Mouse (Mus musculus): ENCODE data around the gene Mipol1. TPM values are rescaled to one million over a fixed set of nuclear protein-coding genes. Genes with fewer than 3 reads are reported as not detected.
A peak's percentile ranks its signal among the peaks of the same experiment; 100 is the strongest.
"Not testable (repeated sequence)": the region's sequence is repeated elsewhere in the genome, so short reads cannot be mapped to it uniquely, and the experiment has no call there.

Mipol1 gene
- 10.7 and 13.1 TPM in 2 replicates for total RNA-seq (2021)
- long read RNA-seq, transcript Mipol1-201 (11 exons, 2,117 nt), result major isoform, 8 of 12 reads
- long read RNA-seq, partial matches to known transcripts, result 0 of 12 reads
- long read RNA-seq, other reads (novel, unspliced or antisense), result 3 of 12 reads

DNA sequence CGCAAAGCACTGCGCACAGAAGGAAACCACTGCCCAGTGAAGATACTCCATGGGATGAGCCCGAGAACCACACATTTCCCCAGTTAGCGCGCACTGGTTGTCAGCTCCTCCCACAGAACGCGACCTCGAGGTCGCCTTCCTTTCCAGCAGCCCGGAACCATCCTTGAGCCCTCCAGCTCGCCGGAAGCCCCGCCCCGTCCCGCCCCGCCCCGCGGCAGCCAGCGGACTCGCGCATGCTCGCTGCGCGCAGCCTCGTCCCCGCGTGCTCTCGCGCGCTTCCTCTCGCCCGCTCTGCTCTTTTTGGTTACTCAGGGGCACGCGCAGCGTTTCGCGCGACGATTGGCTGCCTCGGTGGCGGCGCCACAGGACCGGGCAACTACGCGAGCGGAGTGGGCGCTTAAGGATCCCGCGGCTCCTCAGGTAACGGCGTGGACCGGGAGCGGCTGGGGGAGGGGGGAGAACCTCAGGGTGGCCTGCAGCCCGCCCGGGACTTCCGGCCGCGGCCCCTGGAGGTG is at the start of gene Mipol1, which contains the start of gene Prps1l3:
Gene Mipol1 (plus strand): TSS at position 236 of the 515 bp plus-strand sequence.
Gene Prps1l3 (plus strand): TSS at position 221 of the 515 bp plus-strand sequence.
- peak; percentile 88 for DNase-seq

DNA sequence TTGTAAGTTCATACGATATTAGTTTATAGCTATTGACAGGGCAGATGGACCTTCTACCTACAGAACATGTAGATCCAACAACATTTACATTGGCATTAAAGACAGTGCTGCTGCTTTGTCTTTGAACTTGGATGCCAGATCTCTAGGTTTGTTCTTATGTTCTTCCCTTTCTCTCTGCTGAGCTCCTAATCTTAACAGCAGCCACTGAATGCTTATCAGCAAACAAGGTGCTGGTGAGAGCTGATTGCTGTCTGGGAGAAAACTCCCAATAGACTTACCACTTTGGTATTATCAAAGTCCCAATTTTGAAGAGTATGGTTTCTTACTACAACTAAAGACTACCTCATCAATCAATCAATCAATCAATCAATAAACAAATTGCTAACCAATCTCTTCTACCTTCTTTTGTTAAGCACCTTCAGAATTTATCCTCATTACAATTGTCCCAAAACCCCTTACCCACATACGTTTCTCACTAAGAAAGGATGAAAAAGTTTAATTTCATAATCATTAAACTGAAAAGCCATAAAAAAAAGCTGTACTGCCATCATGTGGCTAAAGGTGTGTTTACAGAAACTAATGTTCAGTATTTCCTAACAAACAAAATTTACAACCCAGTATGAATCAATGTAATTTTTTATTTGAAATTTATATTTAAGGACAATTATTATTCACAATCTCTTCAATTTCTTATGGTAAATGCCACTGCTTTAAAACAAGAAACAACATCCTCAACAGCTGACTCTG is 45.7 kb upstream of the Mipol1 start:
- no peak for DNase-seq

DNA sequence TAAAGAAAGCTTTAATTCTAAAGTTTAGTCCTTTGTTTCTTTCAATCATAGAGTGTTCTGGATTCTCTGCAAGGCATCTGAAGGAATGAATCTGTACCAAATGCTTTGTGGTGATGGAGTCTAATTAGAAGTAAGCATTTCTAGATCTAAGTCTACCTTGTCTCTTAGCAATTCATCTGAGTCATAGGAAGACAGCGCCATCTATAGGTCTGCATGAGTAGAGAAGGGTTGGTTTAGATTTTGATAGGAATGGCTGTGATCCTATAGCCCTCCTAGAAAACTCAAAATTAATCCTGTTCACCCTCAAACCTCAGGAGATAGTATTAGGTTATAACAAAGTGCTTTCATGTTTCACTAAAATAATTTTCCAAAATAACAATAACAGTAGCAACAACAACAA is 44.8 kb upstream of the Mipol1 start:
- DNase-seq, result no peak

DNA sequence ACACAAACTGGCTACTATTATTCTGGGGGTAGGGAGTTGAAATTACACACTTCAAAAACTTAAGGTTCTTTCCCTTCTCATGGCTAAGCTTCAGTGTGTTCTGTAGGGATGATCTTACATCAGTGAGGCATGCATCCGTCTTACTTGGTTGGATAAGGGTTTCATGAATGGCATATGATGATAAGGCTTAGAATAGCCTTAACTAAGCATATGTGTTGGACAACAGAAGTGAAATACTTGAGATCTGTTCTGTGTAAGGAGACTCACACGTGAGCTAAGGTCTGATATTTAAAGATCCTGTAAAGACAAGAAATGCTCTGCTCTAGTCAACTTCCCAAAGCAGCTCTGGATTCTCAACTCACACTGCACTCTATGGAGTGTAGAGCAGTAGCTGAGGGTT is 44.1 kb upstream of the Mipol1 start:
- no peak for DNase-seq

DNA sequence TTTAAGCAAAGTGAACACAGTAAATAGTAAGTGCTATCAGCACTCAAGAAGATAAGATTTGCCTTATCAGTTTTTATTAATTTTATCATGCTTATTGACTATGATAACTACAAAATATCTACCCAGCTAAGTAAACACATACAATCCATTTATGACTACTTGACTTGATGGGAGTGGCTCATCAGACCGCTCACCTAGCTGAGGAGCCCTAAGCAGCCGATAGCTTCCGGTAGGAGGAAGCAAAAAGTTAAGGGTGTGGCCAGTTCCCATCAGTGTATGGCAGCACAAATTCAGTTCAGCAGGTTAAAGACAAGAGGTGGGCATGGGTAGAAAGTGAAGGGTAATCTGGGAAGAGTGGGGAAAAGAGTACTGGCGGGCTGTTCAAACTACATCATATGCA is 43.2 kb upstream of the Mipol1 start:
- DNase-seq, result no peak

DNA sequence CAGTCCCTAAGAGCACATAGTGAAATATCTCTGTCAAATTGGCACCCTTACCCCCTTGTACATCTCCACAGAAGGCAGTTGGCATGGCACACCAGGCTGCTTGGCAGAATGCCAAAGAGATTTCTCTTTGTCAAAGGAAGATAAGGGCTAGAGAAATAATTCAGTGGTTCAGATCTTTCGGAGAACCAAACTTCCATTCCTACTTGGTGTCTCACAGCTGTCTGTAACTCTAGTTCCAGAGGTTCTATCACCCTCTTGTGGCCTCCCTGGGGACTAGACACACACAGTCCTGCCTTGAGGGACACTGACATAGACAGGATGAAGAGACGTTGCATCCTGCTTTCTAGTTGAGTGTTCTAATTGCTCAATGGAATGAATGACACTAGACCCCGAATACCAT is 35.6 kb upstream of the Mipol1 start:
- DNase-seq, result peak; percentile 38

DNA sequence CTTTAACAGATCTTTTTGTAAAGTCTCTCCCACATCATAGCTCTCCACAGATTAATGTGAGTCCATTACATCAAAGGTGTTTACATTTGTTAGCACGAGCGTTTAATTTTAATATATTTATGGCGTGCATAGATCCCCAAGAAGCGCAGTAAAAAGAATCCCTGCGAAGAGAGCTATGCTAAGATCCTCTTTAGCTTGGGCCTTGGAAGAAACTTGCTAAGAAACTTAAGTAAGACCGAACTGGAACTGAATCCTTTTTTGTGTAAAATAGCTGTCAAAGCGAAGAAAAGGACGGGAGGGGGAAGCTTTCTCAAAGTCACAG is 34.0 kb upstream of the Mipol1 start:
- DNase-seq, result no peak

DNA sequence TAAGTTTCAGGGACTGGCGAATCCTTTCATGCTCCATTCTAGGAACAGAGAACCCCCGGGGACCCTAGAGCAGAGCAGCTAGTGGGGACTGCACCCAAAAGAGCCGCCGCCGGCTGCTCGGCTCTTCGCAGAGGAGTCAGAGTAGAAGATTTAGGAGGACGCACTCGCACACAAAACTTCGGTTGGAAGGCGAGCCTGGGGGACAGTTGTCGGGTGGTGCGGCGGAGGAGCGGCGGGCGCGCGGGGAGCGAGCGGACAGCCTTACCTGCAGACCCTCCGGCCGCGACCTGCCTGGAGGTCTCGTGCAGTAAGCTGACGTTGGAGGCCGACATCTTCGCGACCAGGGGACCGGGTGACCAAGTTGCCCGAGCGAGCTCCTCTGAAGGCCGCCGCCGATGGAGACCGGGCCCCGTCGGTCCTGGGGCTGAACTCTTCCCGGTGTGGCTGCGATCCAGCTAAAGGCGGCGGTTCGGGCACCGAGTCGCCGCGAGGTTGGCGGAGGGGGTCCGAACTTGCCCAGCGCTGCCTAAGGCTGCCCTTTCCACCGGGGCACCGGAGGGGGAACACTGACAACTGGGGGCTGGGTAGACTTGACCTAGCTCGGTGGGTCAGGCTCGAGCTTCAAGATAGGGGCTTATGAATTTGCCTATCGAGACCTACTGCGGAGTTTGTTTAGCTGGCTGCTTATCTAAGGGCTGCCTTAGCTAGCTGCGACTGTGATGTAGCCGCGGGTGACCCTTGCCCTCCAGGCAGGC is 33.4 kb upstream of the Mipol1 start:
- DNase-seq, result peak; percentile 53

DNA sequence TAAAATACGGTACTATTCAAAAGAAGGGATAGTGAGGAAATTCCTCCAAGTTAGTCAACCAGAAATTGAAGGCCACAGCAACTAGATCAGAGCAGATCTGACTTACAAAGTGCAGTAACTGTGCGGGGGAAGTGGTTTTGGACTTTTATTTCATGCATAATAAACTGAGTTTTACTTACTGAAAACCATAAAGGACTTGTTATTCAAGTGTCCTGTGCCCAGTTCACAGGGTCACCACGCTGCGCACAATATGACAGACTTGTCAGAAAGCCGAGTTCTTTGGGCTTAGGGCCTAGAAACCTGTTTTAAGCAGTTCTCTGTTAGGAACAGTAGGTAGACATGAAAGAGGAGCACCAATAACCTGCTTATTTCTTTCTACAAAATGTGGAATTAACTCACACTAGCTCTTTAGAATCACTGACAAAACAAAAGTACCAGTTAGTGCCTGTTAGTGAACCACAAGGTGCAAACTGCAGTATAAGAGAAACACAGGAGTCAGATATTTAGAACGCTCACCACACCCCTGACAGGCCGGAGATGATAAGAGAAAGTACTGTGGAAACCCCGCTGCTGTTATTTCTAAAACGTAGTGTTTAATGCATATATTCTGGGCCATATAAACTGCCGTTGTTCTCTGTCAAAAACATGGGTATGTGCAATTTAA is 32.7 kb upstream of the Mipol1 start, which contains the start of gene Slc25a21:
Gene Slc25a21 (minus strand): TSS at position 110 of the 664 bp plus-strand sequence.
- no peak for DNase-seq

DNA sequence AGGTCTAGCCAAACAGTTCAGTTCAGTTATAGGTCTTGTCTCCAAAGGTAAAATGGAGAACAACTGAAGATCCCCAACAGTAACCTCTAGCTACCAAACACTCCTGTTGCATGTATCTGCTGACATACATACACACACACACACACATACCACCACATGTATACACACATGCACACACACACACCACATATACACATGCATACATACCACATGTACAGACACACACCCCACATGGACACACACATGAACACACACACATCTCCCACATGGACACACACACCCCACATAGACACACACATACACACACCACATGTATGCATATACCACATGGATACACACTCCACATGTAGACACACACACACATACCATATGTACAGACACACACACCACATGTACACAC is 32.0 kb upstream of the Mipol1 start:
- no peak for DNase-seq

DNA sequence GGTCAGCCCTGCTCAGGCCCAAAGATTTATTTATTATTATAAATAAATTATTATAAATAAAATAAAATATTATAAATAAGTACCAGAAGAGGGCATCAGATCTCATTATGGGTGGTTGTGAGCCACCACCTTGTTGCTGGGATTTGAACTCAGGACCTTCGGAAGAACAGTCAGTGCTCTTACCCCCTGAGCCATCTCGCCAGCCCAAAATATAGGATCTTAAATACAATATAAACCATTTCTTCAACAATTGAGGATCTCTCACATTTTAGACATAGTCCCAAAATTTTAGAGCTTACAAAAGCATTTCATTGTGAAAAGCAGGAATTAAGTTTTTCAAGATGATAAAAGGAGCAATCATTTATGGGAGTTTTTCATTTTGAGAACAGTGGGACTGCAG is 30.8 kb upstream of the Mipol1 start:
- DNase-seq, result no peak

DNA sequence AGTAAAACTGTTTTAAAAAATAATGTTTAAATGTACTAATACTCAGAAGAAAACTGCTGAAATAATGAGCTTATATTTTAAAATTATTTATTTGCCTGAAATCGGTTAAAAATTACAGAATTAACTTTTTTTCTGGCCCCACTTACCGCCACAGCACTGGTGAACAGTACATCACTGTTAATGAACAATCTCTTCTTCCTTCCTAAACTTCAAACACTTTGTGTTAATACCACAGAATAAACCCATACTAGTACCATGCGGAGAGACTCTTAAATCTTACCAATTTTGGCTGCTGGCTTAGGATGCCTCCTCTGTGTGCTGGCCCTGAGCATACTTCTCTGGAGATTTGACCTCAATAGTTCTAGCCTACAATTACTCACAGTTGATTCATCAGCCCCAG is 28.3 kb upstream of the Mipol1 start:
- no peak for DNase-seq

DNA sequence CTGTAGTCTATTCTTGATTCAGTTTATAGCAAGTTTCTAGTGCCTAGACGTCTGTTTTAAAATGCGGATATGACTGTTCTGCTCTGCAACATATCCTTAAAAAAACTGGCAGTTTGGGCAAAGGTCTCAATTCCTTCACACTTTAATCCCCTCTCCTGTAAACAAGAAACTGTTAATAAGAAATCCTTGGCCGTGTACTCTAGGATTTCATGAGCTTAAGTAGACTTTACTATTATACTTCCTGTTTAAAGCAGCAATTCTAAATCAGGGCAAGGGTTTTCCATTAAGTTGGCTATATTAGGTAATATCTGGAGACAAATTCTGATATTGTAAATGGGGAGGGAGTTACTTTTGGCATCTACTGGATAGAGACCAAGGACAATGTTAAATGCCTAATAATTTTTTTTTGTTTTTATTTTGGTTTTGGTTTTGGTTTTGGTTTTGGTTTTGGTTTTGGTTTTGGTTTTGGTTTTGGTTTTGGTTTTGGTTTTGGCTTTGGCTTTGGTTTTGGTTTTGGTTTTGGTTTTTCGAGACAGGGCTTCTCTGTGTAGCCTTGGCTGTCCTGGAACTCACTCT is 25.9 kb upstream of the Mipol1 start:
- no peak for DNase-seq

DNA sequence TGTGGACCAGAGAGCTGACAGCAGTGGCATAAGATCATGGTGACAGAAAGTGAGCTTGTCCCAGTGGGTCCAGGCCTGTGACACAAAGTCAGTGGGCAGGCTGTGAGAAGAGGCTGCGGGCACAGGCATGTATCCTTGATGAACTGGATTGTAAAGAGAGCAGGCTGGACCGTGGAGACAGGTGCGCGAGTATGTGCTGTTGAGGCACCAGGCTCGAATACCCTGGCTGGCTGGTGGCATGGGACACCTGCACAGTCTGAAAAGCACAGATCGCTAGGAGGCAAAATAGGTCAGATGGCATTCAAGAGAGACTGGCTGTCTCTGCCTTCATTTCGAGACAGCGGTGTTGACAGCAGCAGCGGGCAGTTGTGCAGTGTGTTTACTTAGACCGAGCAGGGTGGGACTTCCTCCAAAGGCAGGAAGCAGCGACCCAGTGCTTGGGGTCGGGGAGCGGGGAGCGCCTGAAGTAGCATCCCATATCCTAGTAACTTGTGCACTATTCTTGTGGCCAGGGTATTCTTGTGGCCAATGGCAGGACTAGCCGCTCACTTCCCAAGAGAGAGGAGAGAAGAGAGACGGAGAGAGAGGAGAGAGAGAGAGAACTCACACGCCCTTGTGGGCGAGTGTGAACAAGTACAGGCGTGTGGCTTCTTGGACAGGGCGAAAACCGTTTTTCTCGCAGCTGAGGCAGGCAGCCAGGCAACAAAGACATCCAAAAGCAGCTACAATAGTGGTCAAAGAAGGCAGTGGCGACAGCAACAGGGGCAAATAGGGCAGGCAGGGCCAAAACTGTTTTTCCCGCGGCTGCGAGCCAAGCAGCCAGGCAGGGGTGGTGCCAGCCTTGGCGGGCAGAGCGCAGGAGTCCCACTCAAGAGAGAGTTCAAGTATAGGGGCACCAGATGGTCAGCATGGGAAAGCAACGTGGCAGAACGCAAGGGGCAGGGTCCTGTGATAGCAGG is 18.6 kb upstream of the Mipol1 start:
- peak; percentile 51 for DNase-seq

DNA sequence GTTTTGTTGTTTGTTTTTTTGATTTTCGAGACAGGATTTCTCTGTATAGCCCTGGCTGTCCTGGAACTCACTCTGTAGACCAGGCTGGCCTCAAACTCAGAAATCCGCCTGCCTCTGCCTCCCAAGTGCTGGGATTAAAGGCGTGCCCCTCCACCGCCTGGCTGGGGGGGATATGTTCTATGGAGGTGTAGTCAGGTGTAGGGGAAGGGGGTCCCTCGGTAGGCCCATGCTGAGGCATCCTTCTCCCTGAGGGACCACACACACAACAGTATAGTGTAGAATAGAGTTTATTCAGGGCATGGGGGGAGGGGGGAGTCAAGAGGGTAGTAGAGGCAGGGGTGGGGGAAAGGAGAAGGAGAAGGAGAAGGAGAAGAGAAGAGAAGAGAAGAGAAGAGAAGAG is 17.8 kb upstream of the Mipol1 start:
- not testable (repeated sequence) for DNase-seq

DNA sequence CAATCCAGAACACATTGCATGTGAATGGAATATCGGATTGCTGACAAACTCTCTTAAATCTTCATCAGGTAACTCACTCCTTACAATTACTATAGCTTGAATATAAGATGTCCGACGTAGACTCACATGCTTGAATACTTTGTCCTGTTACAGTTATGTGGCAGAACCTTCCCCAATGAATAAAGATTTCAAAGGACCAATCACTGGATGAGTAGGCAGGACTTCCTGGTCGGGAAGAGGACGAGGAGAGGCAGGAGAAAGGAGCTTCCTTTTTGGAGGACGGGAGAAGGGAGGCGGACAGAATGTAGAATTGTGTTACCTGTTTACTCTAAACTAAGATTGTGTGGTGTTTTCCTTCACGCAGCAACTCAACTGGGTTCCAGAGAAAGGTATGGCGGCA is 3.8 kb upstream of the Mipol1 start:
- no peak for DNase-seq

DNA sequence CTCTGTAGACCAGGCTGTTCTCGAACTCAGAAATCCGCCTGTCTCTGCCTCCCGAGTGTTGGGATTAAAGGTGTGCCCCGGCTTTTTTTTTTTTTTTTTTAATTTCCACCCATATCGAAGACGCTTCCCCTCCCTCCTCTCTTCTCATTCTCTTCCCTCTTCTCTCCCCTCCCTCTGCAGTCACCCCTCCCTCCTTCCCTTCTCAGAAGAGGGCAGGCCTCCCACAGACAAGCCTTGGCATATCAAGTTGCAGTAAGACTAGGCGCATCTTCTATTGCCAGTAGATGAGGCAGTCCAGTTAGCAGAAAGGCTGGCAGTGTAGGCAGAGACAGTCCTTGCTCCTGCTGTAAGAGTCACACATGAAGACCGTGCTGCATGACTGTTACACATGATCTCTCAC is 2.5 kb upstream of the Mipol1 start:
- DNase-seq, result no peak

DNA sequence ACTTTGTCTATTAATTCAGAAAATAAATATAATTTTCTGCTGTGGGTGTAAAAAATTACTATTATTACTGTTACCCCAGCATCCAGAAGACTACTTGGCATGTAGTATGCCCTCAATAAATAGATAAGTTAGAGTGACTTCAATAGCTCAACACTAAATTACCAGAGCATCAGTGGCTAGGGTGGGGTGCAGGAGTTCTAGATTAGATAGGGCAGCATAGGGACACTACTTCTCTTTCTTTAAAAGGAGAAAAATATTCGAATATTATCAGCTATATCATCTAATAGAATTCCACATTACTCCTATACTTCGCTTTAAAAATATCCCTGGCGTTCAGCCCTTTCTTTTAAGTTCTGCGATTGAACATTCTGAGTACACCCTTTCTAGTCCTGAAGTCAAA is 524 bp upstream of the Mipol1 start:
- DNase-seq, result no peak

DNA sequence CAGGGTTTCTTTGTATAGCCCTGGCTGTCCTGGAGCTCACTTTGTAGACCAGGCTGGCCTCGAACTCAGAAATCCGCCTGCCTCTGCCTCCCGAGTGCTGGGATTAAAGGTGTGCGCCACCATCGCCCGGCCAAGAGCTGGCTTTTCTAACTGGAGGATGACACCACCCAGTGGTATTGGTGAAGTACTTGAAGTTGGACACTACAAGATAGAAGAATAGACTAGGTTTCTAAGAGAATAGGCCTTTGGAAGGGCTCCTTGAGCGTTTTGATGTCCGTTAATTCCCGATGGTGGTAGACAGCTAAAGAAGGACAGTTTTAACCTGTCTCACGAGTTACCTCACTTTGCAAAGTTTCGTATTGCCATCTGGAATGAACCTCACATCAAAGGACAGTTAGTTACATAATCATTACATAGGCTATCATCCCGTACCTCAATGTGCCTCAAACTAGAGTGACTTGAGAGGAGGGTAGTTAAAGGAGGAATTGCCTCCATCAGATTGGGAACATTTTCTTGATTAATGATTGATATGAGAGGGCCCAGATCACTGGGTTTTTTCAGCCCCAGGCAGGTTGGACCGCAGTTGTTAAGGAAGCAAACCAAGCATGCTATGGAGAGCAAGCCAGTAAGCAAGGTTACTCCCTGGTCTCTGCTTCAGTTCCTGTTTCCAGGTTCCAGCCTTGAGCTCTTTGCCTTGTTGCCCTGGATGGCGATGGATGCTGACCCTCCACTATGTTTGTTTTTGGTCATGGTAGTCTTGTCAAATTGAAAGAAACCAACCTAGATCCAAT is 1.1 kb downstream of the Mipol1 start:
- DNase-seq, result no peak

DNA sequence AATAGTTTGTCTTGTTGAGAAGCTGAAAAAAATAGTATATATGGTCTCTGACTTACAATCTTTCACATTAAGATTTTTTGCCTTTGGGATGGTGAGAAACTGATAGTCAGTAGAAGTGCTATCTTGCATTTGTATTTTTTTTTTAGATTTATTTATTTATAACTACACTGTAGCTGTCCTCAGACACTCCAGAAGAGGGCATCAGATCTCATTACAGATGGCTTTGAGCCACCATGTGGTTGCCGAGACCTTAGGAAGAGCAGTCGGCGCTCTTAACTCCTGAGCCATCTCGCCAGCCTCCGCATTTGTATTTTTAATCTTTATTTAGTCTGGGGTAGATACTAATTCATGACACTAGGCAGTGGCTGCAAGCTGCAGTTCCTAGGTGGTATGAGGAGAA is 3.2 kb downstream of the Mipol1 start:
- no peak for DNase-seq
